Mouse (Mus musculus): Measurements from ENCODE around the gene Trp53bp2. TPM values are rescaled to one million over a fixed set of nuclear protein-coding genes. Genes with fewer than 3 reads are reported as not detected.

The Trp53bp2 gene
- polyA plus RNA-seq, 1 experiment: 7.7 TPM

DNA sequence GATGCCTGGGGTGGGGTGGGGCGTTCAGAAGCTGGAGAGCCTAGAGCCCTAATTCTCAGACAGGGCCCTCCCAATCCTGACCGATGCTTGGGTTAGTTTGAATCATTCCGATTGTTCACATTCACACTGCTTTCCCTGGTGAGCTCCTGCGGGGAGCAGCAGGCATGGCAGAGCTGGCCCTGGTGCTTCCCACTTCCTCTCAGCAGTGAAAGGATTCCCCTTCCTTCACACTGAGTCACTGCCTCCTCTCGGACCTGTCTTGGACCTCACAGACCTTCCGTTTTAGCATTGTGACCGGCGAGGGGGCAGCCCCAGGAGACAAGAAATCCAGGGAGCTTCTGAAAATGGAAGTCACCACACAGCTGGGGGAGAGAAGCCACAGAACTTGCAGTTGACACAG is 102.8 kb downstream of the Trp53bp2 start:
- H3K4me3 ChIP-seq (ENCODE audit: insufficient read depth, low read depth, low read length): no peak overlapping the region
- H3K4me1 ChIP-seq (ENCODE audit: control insufficient read depth, insufficient read depth, insufficient read length, low read length): peaks cover 39% of the 10 kb centered on the region
- peak overlapping the region; percentile 24; the same call in 1 of the 2 replicates for H3K27ac ChIP-seq (replicated peaks; ENCODE audit: low read depth, low read length)

Other genes starting within 250 kb of the Trp53bp2 start
- gene Vmn1r1, start 244.7 kb upstream of the Trp53bp2 start, polyA plus RNA-seq (2012; ENCODE audit: insufficient read depth, insufficient read length, missing spikeins): not detected in 2 replicates
- 48.7 and 52.0 TPM in 2 replicates for gene Degs1, start 126.4 kb upstream of the Trp53bp2 start, polyA plus RNA-seq (2012; ENCODE audit: insufficient read depth, insufficient read length, missing spikeins)
- 8.7 and 11.6 TPM in 2 replicates for gene Fbxo28, start 67.5 kb upstream of the Trp53bp2 start, polyA plus RNA-seq (2012; ENCODE audit: insufficient read depth, insufficient read length, missing spikeins)
- 108 and 113 TPM in 2 replicates for gene Capn2, start 108.4 kb downstream of the Trp53bp2 start, polyA plus RNA-seq (2012; ENCODE audit: insufficient read depth, insufficient read length, missing spikeins)
- not detected in 2 replicates for gene Capn8, start 155.8 kb downstream of the Trp53bp2 start, polyA plus RNA-seq (2012; ENCODE audit: insufficient read depth, insufficient read length, missing spikeins)

Data from brown adipose tissue, adult 24 weeks (tissue).